In genomic region chr9:8208855-8209254, GRCm38 (mm10) we compare ENCODE assay signal across 8 mouse cellular contexts.
DNase-seq lines count a peak whose midpoint lies in the region; ATAC-seq and TF ChIP-seq lines count a peak whose summit lies in the region.

No protein-coding gene starts in this region.

- no peaks in the 10 kb centered on the region for H3K27me3 ChIP-seq in hindbrain, embryonic 10.5 days (ENCODE audit: insufficient read depth, poor library complexity, severe bottlenecking)

- peak; percentile 54 to 89 for DNase-seq in adrenal gland, adult (ENCODE audit: inconsistent age in 2 of 2, low spot score in 1 of 2)
- no peak for DNase-seq in adrenal gland, postnatal 4 days (ENCODE audit: low spot score in 2 of 2)
- peak; percentile 80 for DNase-seq in 3T3-L1 (ENCODE audit: low read depth, low spot score)
- DNase-seq in cerebellum, postnatal 14 days, result peak; percentile 38 to 56
- DNase-seq in hindbrain, embryonic 10.5 days (ENCODE audit: low spot score), result peak; percentile 14
- DNase-seq in layer of hippocampus, adult 2 months (ENCODE audit: low spot score in 2 of 2), result peak; percentile 48 to 59

- ATAC-seq in megakaryocyte-erythroid progenitor cell, adult 5-6 weeks (replicated peaks; ENCODE audit: low FRiP score, low TSS enrichment, poor library complexity, severe bottlenecking), result peak; percentile 71
- ATAC-seq in erythroid progenitor cell, adult 5-6 weeks (replicated peaks; ENCODE audit: low FRiP score, poor library complexity, severe bottlenecking), result no peak

- no peak overlapping the region for H3K4me3 ChIP-seq in hindbrain, embryonic 10.5 days
- H3K4me3 ChIP-seq in layer of hippocampus, adult 2 months, result no peak overlapping the region

- H3K9me3 ChIP-seq in hindbrain, embryonic 10.5 days, result no peaks in the 10 kb centered on the region

- H3K27ac ChIP-seq in hindbrain, embryonic 10.5 days, result no peak overlapping the region
- H3K27ac ChIP-seq in layer of hippocampus, adult 2 months, result no peak overlapping the region

- H3K4me1 ChIP-seq in hindbrain, embryonic 10.5 days (replicated peaks), result no peaks in the 10 kb centered on the region

- H3K36me3 ChIP-seq in hindbrain, embryonic 10.5 days, result no peaks in the 10 kb centered on the region

- TF ChIP-seq CTCF in layer of hippocampus, adult 2 months (conservative IDR thresholded peaks at IDR 0.05), result peak; percentile 86

Comparison
In these comparisons a context has a peak if more than half of its experiments do, and no peak if none do; other contexts are left out.
1. DNase-seq: peak in adrenal gland, adult (2 of 2), 3T3-L1 (single experiment), cerebellum, postnatal 14 days (2 of 2), hindbrain, embryonic 10.5 days (single experiment) and layer of hippocampus, adult 2 months (2 of 2); none in adrenal gland, postnatal 4 days (0 of 2).